Mouse (Mus musculus) liver, adult (tissue): Measurements from ENCODE around the gene Gm7173.

ENCODE experiments used
- GATA4 ChIP-seq: IDR thresholded peaks from 2 replicates; pipeline ENCODE4 v1.6.1; 2014; ENCODE audit warnings: mild to moderate bottlenecking, low read length; ENCODE audit not compliant: insufficient replicate concordance

Gm7173 gene

DNA sequence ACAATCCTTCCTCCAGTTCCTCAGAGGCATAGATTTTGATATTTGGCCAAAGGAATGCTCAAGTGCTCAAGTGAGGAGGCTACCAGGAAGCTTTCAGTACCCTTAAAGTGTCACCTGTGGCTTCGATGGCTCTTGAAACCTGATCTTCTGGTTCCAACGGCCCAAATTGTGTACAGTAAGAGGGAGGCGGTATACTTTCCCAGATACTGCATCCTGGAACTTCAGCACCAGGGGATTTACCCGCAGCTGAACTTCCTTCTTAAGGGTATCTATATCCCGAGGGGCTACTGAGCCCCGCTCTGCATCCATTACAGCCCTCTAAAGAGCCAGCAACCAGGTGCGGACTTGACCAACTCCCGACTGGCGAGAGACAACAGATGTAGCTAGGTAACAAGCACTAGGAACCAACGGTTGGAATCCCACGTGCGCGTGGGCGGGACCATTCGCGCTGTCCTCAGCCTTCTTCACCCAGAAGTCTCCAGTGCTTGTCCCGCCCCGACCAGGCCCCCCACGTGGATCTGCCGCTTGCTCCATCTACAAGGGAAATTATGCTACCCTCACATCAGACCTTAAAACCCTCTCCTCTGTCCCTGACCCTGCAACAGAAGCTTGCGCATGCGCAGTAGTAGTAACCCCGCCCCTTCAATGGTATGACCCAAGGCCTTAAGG, at the start of gene Gm7173:
Gm7173 (minus strand) TSS at position 309 of the 669 bp plus-strand sequence.
- TF ChIP-seq GATA4: no peak

DNA sequence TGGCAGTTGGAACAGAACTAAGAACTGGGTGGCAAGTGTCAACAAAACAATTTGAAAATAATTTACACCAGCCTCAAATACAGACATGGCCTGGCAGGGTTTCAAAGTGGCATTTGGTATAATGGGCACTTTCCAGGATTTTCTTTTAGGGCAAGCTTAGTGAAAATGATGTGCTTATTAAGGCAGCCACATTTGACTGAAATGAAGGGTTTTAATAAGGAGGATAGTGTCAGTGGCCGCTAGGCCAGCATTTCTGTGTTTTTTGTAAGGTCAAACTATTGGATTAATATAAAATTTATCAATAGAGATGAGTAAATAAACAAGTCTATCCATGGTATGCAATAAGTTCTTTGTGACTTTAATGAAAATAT, 546 bp upstream of the Gm7173 start:
- TF ChIP-seq GATA4: no peak

DNA sequence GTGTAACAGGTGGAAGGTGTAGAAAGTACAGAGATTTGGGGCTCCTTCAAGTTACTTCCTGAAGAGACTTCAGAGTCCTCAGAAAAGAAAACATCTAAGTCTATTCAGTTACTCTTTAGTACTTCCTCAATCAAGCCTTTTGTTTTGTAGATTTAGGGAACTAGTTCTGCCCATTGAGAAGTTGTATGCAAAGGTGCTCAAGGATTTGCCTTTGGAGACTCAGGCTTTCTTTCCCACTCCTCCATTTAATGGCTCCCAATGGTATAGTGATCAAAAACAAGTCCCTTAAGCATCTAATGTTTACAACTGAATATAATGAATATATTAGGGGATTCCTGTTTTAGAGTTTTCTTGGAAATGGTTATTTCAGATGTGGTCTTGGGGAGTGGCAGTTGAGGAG, 200.3 kb downstream of the Gm7173 start:
- TF ChIP-seq GATA4: no peak
